22 mouse cellular contexts compared by ENCODE assay signal in the genomic region with DNA sequence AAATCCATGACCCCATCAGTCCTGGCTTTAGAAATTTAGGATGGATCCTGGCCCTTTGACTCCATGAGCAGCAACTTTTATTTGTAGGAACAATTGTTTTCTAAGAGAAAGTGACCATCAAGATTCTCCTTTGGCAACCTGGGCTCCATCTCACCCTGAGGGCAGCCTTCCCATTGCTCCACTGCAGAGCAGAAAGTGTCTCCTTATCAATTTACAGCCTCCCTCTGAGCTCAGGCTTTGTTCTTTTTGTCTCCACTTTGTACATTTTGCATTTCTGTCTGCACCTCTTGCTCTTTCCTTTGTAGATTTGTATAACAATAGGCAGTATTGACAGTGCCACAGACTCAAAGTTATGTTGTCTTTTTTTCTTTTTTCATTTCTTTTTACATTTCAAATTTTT.
"Had no signal": no experiment of that assay in that cellular context is flagged by ENCODE, and none has a peak within 500 bp of the region (broad histone marks: within the 10 kb centered on the region; RNA-seq: fewer than 3 reads in every experiment).

No protein-coding gene starts in this region.

- H3K27ac ChIP-seq: heart, adult 2 months; heart, embryonic 13.5 days; heart, embryonic 15.5 days; hindbrain, embryonic 10.5 days; hindbrain, embryonic 12.5 days; hindbrain, embryonic 14.5 days; intestine, embryonic 15.5 days; layer of hippocampus, adult 2 months; left cerebral cortex, adult 2 months; limb, embryonic 10.5 days; limb, embryonic 12.5 days; liver, embryonic 13.5 days; liver, embryonic 15.5 days had no signal

- H3K9ac ChIP-seq: heart, embryonic 13.5 days; heart, embryonic 15.5 days; hindbrain, embryonic 12.5 days; hindbrain, embryonic 14.5 days; intestine, embryonic 15.5 days; limb, embryonic 12.5 days; liver, embryonic 13.5 days; liver, embryonic 15.5 days had no signal

- H3K9me3 ChIP-seq: heart, embryonic 15.5 days; hindbrain, embryonic 12.5 days; intestine, embryonic 15.5 days; limb, embryonic 10.5 days; liver, embryonic 13.5 days; liver, embryonic 15.5 days had no signal

- DNase-seq: gastrocnemius, postnatal 14 days; gastrocnemius, postnatal 36 days; heart, adult 2 months; heart, postnatal 4 days; kidney, adult 18-20 months; kidney, adult 8-10 months; kidney, postnatal 10 days; kidney, postnatal 25 days; kidney, postnatal 4 days; liver; liver, embryonic 13.5 days had no signal

- H3K27me3 ChIP-seq: heart, embryonic 13.5 days; heart, embryonic 15.5 days; hindbrain, embryonic 12.5 days; intestine, embryonic 15.5 days; limb, embryonic 12.5 days; liver, embryonic 13.5 days; liver, embryonic 15.5 days had no signal

- H3K36me3 ChIP-seq: heart, embryonic 13.5 days; heart, embryonic 15.5 days; hindbrain, embryonic 10.5 days; hindbrain, embryonic 12.5 days; intestine, embryonic 15.5 days; limb, embryonic 10.5 days; limb, embryonic 12.5 days; liver, embryonic 13.5 days; liver, embryonic 15.5 days had no signal

- H3K4me1 ChIP-seq: heart, embryonic 13.5 days; heart, embryonic 15.5 days; hindbrain, embryonic 12.5 days; intestine, embryonic 15.5 days; limb, embryonic 10.5 days; limb, embryonic 12.5 days; liver, embryonic 13.5 days; liver, embryonic 15.5 days had no signal

- H3K4me3 ChIP-seq: heart, adult 2 months; heart, embryonic 13.5 days; heart, embryonic 15.5 days; hindbrain, embryonic 10.5 days; hindbrain, embryonic 12.5 days; intestine, embryonic 15.5 days; layer of hippocampus, adult 2 months; left cerebral cortex, adult 2 months; limb, embryonic 10.5 days; limb, embryonic 12.5 days; liver, embryonic 13.5 days; liver, embryonic 15.5 days had no signal
